Mouse (Mus musculus) limb, embryonic 14.5 days (tissue): Measurements from ENCODE around the gene Gm20721. TPM values are rescaled to one million over a fixed set of nuclear protein-coding genes. Genes with fewer than 3 reads are reported as not detected.

Source experiments
- ATAC-seq: fragments of 200-750 bp; cut with Nextera tagmentation; 2 replicates; pipeline ENCODE4 v1.8.0; 2017; ENCODE audit warnings: low read depth, moderate number of reproducible peaks, moderate TSS enrichment; ENCODE audit not compliant: low FRiP score
- DNase-seq: peaks from one replicate; pipeline ENCODE4 v3.0.0-alpha.2; 2015; ENCODE audit warnings: low spot score
- H3K27ac ChIP-seq: fragments of 300-500 bp; sonication (generic); replicated peaks from 2 replicates; pipeline ENCODE4 v1.5.1; 2014; ENCODE audit warnings: low read depth, mild to moderate bottlenecking, low read length, moderate library complexity, mixed read lengths
- H3K27me3 ChIP-seq: fragments of 300-500 bp; sonication (generic); 2 replicates; pipeline ENCODE4 v1.6.1; 2014; ENCODE audit warnings: low read length, mixed read lengths; ENCODE audit not compliant: control insufficient read depth, insufficient read depth
- H3K36me3 ChIP-seq: fragments of 300-500 bp; sonication (generic); 2 replicates; pipeline ENCODE4 v1.6.1; 2014; ENCODE audit warnings: mild to moderate bottlenecking, low read length, moderate library complexity, mixed read lengths; ENCODE audit not compliant: control insufficient read depth, insufficient read depth
- H3K4me1 ChIP-seq: fragments of 300-500 bp; sonication (generic); 2 replicates; pipeline ENCODE4 v1.6.1; 2014; ENCODE audit warnings: antibody characterized with exemption, low read length, mixed read lengths; ENCODE audit not compliant: control insufficient read depth, insufficient read depth
- H3K4me2 ChIP-seq: fragments of 300-500 bp; sonication (generic); replicated peaks from 2 replicates; pipeline ENCODE4 v1.6.1; 2014; ENCODE audit warnings: low read depth, mild to moderate bottlenecking, low read length, moderate library complexity; ENCODE audit not compliant: severe bottlenecking
- H3K4me3 ChIP-seq: fragments of 300-500 bp; sonication (generic); replicated peaks from 2 replicates; pipeline ENCODE4 v1.5.1; 2014; ENCODE audit warnings: low read length
- H3K9ac ChIP-seq: fragments of 300-500 bp; sonication (generic); 2 replicates; pipeline ENCODE4 v1.6.1; 2014; ENCODE audit warnings: mild to moderate bottlenecking, low read depth, low read length, moderate library complexity; ENCODE audit not compliant: severe bottlenecking
- H3K9me3 ChIP-seq: fragments of 300-500 bp; sonication (generic); 2 replicates; pipeline ENCODE4 v1.6.1; 2016; ENCODE audit warnings: low read length; ENCODE audit not compliant: control insufficient read depth
- POLR2A ChIP-seq: fragments of 200-500 bp; IDR thresholded peaks from 2 replicates; pipeline ENCODE4 v1.8.0; 2012; ENCODE audit warnings: inconsistent platforms, mild to moderate bottlenecking, moderate library complexity, borderline replicate concordance; ENCODE audit not compliant: insufficient read depth, insufficient read length; ENCODE audit errors: extremely low read depth
- WGBS: fragments of 180-500 bp; shearing (Covaris S2); extraction: QIAGEN DNeasy Blood & Tissue Kit; methylation state at CpG from one replicate; pipeline ENCODE4 v1.1.7; 2014; 5-methylcytosine and 5-hydroxymethylcytosine counted together
- polyA plus RNA-seq, 2 experiments: library from polyadenylated mRNA; depleted of rRNA in 1 of 2; stranded (reverse) in 1 of 2; unstranded in 1 of 2; fragments of >200 nt; fragmentation: Nextera tagmentation in 1 of 2; extraction: Ambion mirVana in 1 of 2; gene quantifications; 2 replicates each; pipeline versions ENCODE4 v1.2.1 to v1.2.3; 2012 to 2014

Gm20721 gene
- polyA plus RNA-seq, 2 experiments: 0.65 to 13.4 TPM

DNA sequence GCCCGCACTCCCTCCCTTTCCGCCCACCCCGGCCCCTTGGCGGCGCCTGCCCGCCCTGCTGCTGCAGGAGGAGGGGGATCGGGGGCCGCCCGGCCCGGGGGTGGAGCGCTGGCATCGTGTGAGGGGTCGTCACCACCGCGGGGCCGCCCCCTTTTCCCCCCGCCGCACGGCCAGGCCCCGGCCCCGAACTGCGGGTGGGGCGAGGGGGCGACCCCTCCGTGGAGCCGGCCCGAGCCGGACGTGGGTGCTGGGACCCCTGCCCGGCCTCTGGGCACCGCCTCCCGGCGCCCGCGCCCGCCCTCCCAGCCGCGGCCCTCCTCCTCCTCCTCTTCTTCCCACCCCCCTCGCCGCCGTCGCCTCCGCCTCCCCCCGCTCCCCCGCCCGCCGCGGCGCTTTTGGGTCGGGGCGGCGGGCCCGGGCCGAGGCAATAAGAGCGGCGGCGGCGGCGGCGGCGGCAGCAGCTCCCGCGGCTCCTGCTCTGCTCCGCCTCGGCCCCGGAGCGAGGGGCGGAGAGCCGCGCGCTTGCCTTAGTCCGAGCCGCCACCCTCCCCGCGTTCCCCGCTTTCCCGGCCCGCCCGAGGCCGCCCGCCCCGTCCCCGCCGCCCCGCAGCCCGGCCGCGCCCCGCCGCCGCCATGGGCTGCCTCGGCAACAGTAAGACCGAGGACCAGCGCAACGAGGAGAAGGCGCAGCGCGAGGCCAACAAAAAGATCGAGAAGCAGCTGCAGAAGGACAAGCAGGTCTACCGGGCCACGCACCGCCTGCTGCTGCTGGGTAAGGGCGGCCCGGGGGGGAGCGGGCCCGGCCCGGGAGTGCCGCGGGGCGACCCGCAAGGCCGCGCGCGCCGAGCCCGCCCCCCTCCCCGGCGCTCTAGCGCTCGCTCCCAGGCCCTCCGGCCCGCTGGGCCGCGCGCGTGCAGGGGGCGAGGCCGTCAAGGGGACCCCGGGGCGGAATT is 16.6 kb downstream of the Gm20721 start:
- no peak for TF ChIP-seq POLR2A
- Histone ChIP-seq H3K27me3 (no peaks in the 10 kb centered on the region), H3K36me3 (peaks cover 20% of the 10 kb centered on the region), H3K4me3 (peak overlapping the region; percentile 95), H3K27ac (peak overlapping the region; percentile 99), H3K4me2 (peak overlapping the region; percentile 70), H3K4me1 (peaks cover 23% of the 10 kb centered on the region), H3K9me3 (0 out of 2 replicates have a peak, but pooled peaks cover 4% of the 10 kb centered on the region), H3K9ac (peak overlapping the region; percentile 100)
- WGBS: 1% methylated on average over 37 of the region's 131 CpGs
- DNase-seq: peak; percentile 88
- peak; percentile 85 for ATAC-seq

DNA sequence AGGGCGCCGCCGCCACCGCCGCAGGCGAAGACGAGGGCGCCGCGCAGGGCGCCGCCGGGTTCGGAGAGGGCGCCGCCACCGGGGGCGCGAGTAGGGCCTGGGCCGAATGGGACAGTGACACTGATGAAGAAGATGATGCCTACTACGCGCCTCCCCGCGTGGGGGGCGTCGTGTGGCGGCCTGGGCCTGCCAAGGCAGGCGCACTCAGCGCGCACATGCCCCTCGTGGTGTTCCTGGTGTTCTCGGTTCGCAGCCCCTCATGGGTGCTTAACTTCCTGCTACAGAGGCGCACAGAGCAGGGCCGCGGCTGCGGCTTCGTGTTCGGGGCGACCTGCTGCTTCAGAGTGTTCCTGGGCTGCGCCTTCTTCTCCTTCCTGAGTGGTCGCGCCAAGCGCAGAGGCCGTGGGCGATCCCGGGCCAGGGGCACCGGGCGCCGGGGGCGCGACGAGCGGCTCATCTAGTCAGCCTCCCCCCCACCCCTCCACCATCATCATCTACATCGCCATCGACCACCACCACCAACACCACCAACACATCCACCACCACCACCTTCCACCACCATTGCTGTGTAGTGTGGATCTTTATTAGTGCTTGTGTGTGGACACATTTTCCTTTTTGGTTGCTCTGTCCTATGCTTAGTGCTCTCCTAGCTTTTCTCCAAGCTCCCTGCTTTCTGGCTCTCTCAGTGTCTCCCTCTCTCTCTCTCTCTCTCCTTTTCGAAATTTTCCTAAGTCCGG is 17.4 kb downstream of the Gm20721 start:
- 28% methylated on average over 57 of the region's 58 CpGs for WGBS
- Histone ChIP-seq H3K9ac (peak overlapping the region; percentile 100), H3K9me3 (0 out of 2 replicates have a peak, but pooled peaks cover 4% of the 10 kb centered on the region), H3K4me3 (peak overlapping the region; percentile 95), H3K36me3 (peaks cover 13% of the 10 kb centered on the region), H3K4me2 (peak overlapping the region; percentile 70), H3K4me1 (peaks cover 16% of the 10 kb centered on the region), H3K27me3 (no peaks in the 10 kb centered on the region), H3K27ac (peak overlapping the region; percentile 99)
- DNase-seq: no peak
- no peak for TF ChIP-seq POLR2A
- 0 out of 2 replicates have a peak, but pooled peaks have one; percentile 0 for ATAC-seq

DNA sequence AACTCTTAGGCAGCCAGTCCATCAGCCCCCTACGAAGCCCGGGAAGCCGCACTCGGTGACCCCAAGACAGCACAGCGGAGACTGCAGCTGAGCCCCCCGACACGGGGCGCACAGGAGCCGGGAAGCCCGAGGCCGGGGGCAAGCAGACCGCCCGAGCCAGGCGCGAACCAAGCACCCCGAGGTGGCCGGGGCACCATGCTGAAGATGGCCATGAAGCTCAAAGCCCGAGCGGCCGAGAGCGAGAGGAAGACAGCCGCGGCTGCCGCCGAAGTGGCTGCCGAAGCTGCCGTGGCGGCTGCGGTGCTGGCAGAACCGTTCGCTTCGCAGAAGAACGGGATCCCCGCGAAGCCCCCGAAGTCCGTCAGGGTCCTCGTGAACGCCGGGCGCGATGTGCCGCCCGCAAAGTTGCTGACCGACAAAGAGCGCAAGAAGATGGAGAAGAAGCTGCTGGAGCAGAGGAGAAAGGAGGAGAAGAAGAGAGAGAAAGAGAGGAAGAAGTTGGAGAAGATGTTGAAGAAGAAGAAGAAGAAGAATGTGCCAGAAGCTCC is 18.1 kb downstream of the Gm20721 start:
- Histone ChIP-seq H3K27ac (peak overlapping the region; percentile 99), H3K36me3 (peaks cover 11% of the 10 kb centered on the region), H3K9me3 (0 out of 2 replicates have a peak, but pooled peaks cover 4% of the 10 kb centered on the region), H3K27me3 (no peaks in the 10 kb centered on the region), H3K9ac (peak overlapping the region; percentile 100), H3K4me3 (peak overlapping the region; percentile 95), H3K4me1 (peaks cover 9% of the 10 kb centered on the region), H3K4me2 (peak overlapping the region; percentile 70)
- WGBS: 42% methylated on average over 46 of the region's 46 CpGs
- TF ChIP-seq POLR2A: no peak
- DNase-seq: no peak
- no peak for ATAC-seq

DNA sequence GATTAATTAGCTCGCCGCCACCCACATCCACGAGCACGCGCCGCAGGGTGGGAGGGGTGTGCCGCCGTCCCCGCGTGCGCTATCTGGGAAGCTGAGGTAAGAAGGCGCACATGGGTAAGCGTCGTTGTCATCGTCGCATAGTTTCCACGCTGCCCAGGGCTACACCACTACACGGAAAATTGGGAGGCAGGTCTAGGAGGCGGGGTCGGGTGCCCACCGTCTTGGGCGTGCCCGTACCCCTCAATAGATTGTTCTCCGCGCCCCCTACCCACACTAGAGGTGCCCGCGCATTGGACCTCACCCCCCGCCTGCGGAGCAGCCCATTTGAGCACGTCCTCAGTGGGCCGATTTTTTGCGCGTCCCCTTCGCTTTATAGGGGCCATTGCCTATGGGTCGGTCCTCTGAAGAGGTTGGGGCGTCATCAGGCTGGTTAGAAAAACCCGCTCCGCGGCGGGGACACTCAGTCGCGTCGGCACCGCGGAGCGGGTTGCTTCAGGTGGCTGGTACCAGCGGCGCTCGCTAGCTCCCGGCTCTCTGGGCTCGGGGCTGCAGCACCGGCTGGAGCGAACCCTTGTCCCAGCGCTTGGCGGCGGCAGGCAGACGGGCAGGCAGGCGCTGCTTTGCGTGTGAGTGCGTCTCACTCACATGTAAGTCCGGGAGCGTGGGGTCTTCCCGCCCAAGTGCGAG is 19.1 kb downstream of the Gm20721 start:
- DNase-seq (peak; percentile 72), ATAC-seq (peak; percentile 39)
- Histone ChIP-seq H3K9ac (peak overlapping the region; percentile 58), H3K9me3 (0 out of 2 replicates have a peak, but pooled peaks cover 4% of the 10 kb centered on the region), H3K36me3 (peaks cover 15% of the 10 kb centered on the region), H3K4me3 (peak overlapping the region; percentile 95), H3K27me3 (no peaks in the 10 kb centered on the region), H3K4me1 (peaks cover 3% of the 10 kb centered on the region), H3K4me2 (peak overlapping the region; percentile 70), H3K27ac (no peak overlapping the region; the same call in 1 of the 2 replicates)
- TF ChIP-seq POLR2A: peak; percentile 90; the same call in 1 of the 2 replicates
- WGBS: 59% methylated on average over 62 of the region's 64 CpGs
